Mouse (Mus musculus) embryonic fibroblast, embryonic 13.5 days (primary cell): ENCODE data around the gene Leng1.

Experiments used
- CTCF ChIP-seq: IDR thresholded peaks from 2 replicates; pipeline ENCODE4 v1.5.1; 2011; ENCODE audit warnings: mild to moderate bottlenecking, control low read depth, low read length, moderate library complexity, borderline replicate concordance; ENCODE audit not compliant: insufficient read depth
- POLR2A ChIP-seq: IDR thresholded peaks from 2 replicates; pipeline ENCODE4 v1.6.1; 2011; ENCODE audit warnings: low read depth, mild to moderate bottlenecking, control low read depth, low read length, moderate library complexity

GRCm38 (mm10) chr7:3707027-3707426 is 41.4 kb upstream of the Leng1 start:
- TF ChIP-seq CTCF (no peak), POLR2A (no peak; the same call in 1 of the 2 replicates)
